Mouse (Mus musculus) spleen, adult 2 months (tissue): Measurements from ENCODE around the gene Grin2b. TPM values are rescaled to one million over a fixed set of nuclear protein-coding genes. Genes with fewer than 3 reads are reported as not detected.

Experiments used
- DNase-seq, 2 experiments: peaks; one replicate each; pipeline versions ENCODE4 v3.0.0 to v3.0.0-alpha.2; 2012 to 2021; ENCODE audit warnings: low spot score in 2 of 2, low read depth in 1 of 2
- H3K27ac ChIP-seq: fragments of 200-500 bp; 2 replicates; pipeline ENCODE4 v1.5.1; 2012; ENCODE audit warnings: low read length, inconsistent platforms; ENCODE audit not compliant: insufficient read depth
- H3K27me3 ChIP-seq: fragments of 200-500 bp; 2 replicates; pipeline ENCODE4 v1.6.1; 2012; ENCODE audit warnings: mild to moderate bottlenecking, moderate library complexity, low read length, inconsistent platforms; ENCODE audit not compliant: control insufficient read depth, insufficient read depth
- H3K36me3 ChIP-seq: fragments of 200-500 bp; 2 replicates; pipeline ENCODE4 v1.6.1; 2012; ENCODE audit warnings: mild to moderate bottlenecking, low read length, inconsistent platforms; ENCODE audit not compliant: control insufficient read depth, insufficient read depth
- H3K4me1 ChIP-seq: fragments of 200-500 bp; 2 replicates; pipeline ENCODE4 v1.6.1; 2011; ENCODE audit warnings: inconsistent platforms; ENCODE audit not compliant: control insufficient read depth, insufficient read depth, insufficient read length
- H3K4me3 ChIP-seq: fragments of 200-500 bp; 2 replicates; pipeline ENCODE4 v1.5.1; 2011; ENCODE audit warnings: mild to moderate bottlenecking, inconsistent platforms; ENCODE audit not compliant: insufficient read depth, insufficient read length; ENCODE audit errors: extremely low read depth
- CTCF ChIP-seq: fragments of 200-500 bp; IDR thresholded peaks from 2 replicates; pipeline ENCODE4 v1.5.1; 2011; ENCODE audit warnings: mild to moderate bottlenecking, inconsistent platforms; ENCODE audit not compliant: insufficient read depth, insufficient read length, insufficient replicate concordance; ENCODE audit errors: extremely low read depth
- POLR2A ChIP-seq: fragments of 200-500 bp; IDR thresholded peaks from 2 replicates; pipeline ENCODE4 v1.6.1; 2011; ENCODE audit warnings: low read depth, low read length, inconsistent platforms
- WGBS: fragments of 180-500 bp; shearing (Covaris S2); methylation state at CpG from one replicate; pipeline ENCODE4 v1.1.7; 2018; 5-methylcytosine and 5-hydroxymethylcytosine counted together
- polyA plus RNA-seq: library from polyadenylated mRNA; depleted of rRNA; stranded (reverse); fragments of >200 nt; gene quantifications from 2 replicates; pipeline ENCODE4 v1.2.3, GENCODE M21; 2012

Gene Grin2b
- polyA plus RNA-seq, 1 experiment = 0.01 TPM

GRCm38 (mm10) chr6:135945511-135945910 lies 227.8 kb downstream of the Grin2b start:
- H3K27me3 ChIP-seq = no peaks in the 10 kb centered on the region
- no peak for DNase-seq
- H3K4me3 ChIP-seq = no peak overlapping the region
- no peaks in the 10 kb centered on the region for H3K36me3 ChIP-seq
- WGBS = 82% methylated on average over 5 of the region's 5 CpGs
- TF ChIP-seq CTCF (no peak), POLR2A (no peak)
- H3K27ac ChIP-seq = no peak overlapping the region
- H3K4me1 ChIP-seq = no peaks in the 10 kb centered on the region

DNA sequence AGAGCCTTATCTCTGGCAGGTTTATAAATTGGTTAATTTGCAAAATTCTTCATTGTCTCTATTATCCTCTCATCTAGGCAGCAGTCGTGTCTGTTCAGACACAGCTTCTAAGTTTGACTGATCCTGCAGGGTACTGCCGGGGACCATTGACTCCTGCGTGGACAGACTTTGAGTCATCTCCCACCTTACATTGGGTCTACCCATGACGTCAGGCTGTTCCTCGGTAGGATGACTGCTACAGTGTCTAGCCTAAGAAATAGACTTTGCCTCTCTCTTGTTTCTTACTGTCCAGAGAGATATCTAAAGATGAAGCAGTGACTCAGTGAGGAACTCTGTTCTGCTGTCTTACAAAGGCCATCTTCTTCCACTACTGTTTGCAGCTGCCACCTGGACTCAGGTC lies 229.0 kb downstream of the Grin2b start:
- TF ChIP-seq CTCF (no peak), POLR2A (no peak)
- Histone ChIP-seq H3K27ac (no peak overlapping the region), H3K27me3 (no peaks in the 10 kb centered on the region), H3K36me3 (no peaks in the 10 kb centered on the region), H3K4me1 (no peaks in the 10 kb centered on the region), H3K4me3 (no peak overlapping the region)
- no peak for DNase-seq
- WGBS = 88% methylated on average over 5 of the region's 5 CpGs

- Histone ChIP-seq H3K4me3 (no peak overlapping the region), H3K4me1 (no peaks in the 10 kb centered on the region), H3K27me3 (no peaks in the 10 kb centered on the region), H3K27ac (no peak overlapping the region), H3K36me3 (no peaks in the 10 kb centered on the region)
- no peak for DNase-seq
- WGBS = 88% methylated on average over 6 of the region's 6 CpGs
- TF ChIP-seq CTCF (no peak), POLR2A (no peak)
These were observed 230.1 kb downstream of the Grin2b start for GRCm38 (mm10) chr6:135943121-135943617.

DNA sequence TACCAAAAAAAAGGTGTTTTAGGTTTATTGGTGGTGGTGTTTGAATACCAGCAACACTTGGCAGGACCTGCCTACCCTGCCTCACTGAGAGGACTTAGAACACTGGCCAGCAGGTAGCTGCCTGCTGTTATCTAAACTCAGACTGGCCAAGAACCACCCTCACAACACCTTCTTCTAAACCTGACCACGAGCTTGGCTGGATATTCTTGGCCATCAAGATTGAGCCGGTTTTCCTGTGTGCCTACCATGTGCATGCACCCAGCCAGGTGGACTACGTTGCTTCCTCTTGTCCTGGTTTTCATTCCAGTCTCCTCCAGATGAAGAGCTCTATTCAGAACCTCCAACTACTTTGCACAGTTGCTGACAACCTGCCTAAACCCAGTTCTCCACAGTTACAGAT lies 240.4 kb downstream of the Grin2b start:
- no peak for DNase-seq
- WGBS = 64% methylated on average over 3 of the region's 3 CpGs
- Histone ChIP-seq H3K4me3 (no peak overlapping the region), H3K4me1 (no peaks in the 10 kb centered on the region), H3K27ac (no peak overlapping the region), H3K27me3 (no peaks in the 10 kb centered on the region), H3K36me3 (no peaks in the 10 kb centered on the region)
- TF ChIP-seq CTCF = no peak
- no peak for TF ChIP-seq POLR2A

GRCm38 (mm10) chr6:135932400-135932920 lies 240.9 kb downstream of the Grin2b start:
- Histone ChIP-seq H3K27ac (no peak overlapping the region), H3K4me3 (no peak overlapping the region), H3K36me3 (no peaks in the 10 kb centered on the region), H3K27me3 (no peaks in the 10 kb centered on the region), H3K4me1 (no peaks in the 10 kb centered on the region)
- TF ChIP-seq CTCF = no peak
- no peak for TF ChIP-seq POLR2A
- no peak for DNase-seq
- WGBS = 84% methylated on average over 6 of the region's 6 CpGs

GRCm38 (mm10) chr6:135917676-135918075 lies 255.6 kb downstream of the Grin2b start:
- no peaks in the 10 kb centered on the region for H3K36me3 ChIP-seq
- no peaks in the 10 kb centered on the region for H3K4me1 ChIP-seq
- no peaks in the 10 kb centered on the region for H3K27me3 ChIP-seq
- H3K27ac ChIP-seq = no peak overlapping the region
- no peak overlapping the region for H3K4me3 ChIP-seq
- TF ChIP-seq POLR2A = no peak
- TF ChIP-seq CTCF = no peak
- no peak for DNase-seq

DNA sequence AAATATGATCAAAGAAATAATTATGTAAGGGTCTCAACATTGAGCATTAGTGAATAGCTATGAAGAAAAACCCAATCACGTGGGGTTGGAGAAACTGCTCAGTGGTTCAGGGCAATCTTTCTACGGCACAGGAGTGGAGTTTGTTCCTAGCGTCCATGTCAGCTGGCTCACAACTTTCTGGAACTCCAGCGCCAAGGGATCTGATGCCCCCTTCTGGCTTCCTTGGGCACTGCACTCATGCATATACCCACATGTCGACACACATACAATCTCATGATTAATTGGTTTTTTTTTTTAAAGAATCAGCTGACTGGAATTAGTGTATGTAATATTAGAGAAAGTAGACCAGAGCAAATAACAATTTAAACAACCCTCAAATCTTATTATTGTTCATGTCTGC lies 258.7 kb downstream of the Grin2b start:
- no peaks in the 10 kb centered on the region for H3K4me1 ChIP-seq
- no peaks in the 10 kb centered on the region for H3K27me3 ChIP-seq
- H3K36me3 ChIP-seq = no peaks in the 10 kb centered on the region
- no peak for DNase-seq
- 89% methylated on average over 5 of the region's 5 CpGs for WGBS
- no peak overlapping the region for H3K27ac ChIP-seq
- H3K4me3 ChIP-seq = no peak overlapping the region
- TF ChIP-seq CTCF = no peak
- no peak for TF ChIP-seq POLR2A

DNA sequence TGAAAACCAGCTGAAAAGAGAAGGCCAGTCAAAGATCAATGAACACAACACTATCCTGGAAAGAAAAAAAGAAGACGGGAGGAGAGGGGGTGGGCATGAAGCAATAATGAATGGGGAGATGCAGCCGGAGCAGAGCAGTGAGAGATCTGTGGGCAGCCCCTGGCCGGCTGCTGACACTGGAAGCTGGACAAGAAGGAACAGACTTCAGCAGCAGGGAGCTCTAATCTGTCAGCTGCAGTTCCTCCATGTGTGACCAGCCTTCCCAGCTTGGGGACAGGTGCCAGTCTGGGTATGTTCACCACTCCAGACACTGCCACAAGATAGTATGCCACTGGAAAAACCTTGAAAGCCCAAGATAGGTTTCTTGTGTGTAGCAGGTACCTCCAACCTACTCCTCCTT lies 261.2 kb downstream of the Grin2b start:
- no peak for TF ChIP-seq CTCF
- no peak for TF ChIP-seq POLR2A
- H3K4me1 ChIP-seq = no peaks in the 10 kb centered on the region
- no peak overlapping the region for H3K4me3 ChIP-seq
- H3K36me3 ChIP-seq = no peaks in the 10 kb centered on the region
- DNase-seq = no peak
- H3K27me3 ChIP-seq = no peaks in the 10 kb centered on the region
- H3K27ac ChIP-seq = no peak overlapping the region
- WGBS = 86% methylated on average over 3 of the region's 3 CpGs
